ENCODE assay signal across 13 mouse cellular contexts in the genomic region with DNA sequence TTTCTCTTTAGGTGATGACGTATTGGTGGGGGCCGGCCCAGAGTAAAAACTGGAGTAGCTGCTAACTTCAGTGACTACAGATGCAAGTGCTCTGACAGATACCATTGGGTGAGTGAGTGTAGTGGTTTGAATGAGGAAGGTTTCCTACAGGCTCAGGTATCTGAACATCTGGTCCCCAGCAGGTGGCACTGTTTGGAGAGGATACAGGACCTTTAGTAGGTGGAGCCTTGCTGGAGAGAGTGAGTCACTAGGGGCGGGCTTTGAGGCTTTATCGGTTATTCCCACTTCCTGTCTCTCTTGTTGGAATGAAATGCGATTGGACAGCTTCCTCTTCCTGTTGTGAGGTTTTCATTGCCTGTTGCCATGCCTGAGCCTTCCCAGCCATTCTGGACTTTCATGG.
A peak's percentile ranks its signal among the peaks of the same experiment; 100 is the strongest.
DNase-seq lines count a peak whose midpoint lies in the region; ATAC-seq and TF ChIP-seq lines count a peak whose summit lies in the region.
"Had no signal": no experiment of that assay in that cellular context is flagged by ENCODE, and none has a peak within 500 bp of the region (broad histone marks: within the 10 kb centered on the region; RNA-seq: fewer than 3 reads in every experiment).

No protein-coding gene starts in this region.

- 92% methylated on average over 5 of the region's 5 CpGs for WGBS in forebrain, postnatal 0 days
- 89% methylated on average over 5 of the region's 5 CpGs for WGBS in forebrain, embryonic 13.5 days

- H3K4me2 ChIP-seq in forebrain, postnatal 0 days (ENCODE audit: low read depth) = no peak overlapping the region
- H3K4me2 ChIP-seq in forebrain, embryonic 13.5 days = no peak overlapping the region
- H3K4me2 ChIP-seq: intestine, embryonic 15.5 days; neural tube, embryonic 15.5 days had no signal

- no peak overlapping the region for H3K4me3 ChIP-seq in forebrain, postnatal 0 days (ENCODE audit: low read depth, low read length)
- H3K4me3 ChIP-seq in forebrain, embryonic 13.5 days = no peak overlapping the region
- no peak overlapping the region for H3K4me3 ChIP-seq in layer of hippocampus, adult 2 months
- no peak overlapping the region for H3K4me3 ChIP-seq in ES-E14 (ENCODE audit: insufficient read depth in 1 of 2, low read depth in 1 of 2, low read length in 2 of 2, poor library complexity in 1 of 2, severe bottlenecking in 1 of 2)
- no peak overlapping the region for H3K4me3 ChIP-seq in left cerebral cortex, adult 2 months
- H3K4me3 ChIP-seq: intestine, embryonic 15.5 days; limb, embryonic 10.5 days; midbrain, embryonic 10.5 days; neural tube, embryonic 15.5 days had no signal

- H3K9ac ChIP-seq in forebrain, postnatal 0 days = no peak overlapping the region
- H3K9ac ChIP-seq in forebrain, embryonic 13.5 days = no peak overlapping the region
- H3K9ac ChIP-seq in ES-E14 (ENCODE audit: insufficient read depth, low read depth, low read length, poor library complexity, severe bottlenecking) = no peak overlapping the region
- H3K9ac ChIP-seq: intestine, embryonic 15.5 days; neural tube, embryonic 15.5 days had no signal

- ATAC-seq in forebrain, postnatal 0 days = no peak
- ATAC-seq in forebrain, embryonic 13.5 days = no peak
- 0 out of 4 replicates have a peak, but pooled peaks have one; percentile 21 to 27 for ATAC-seq in hematopoietic stem cell, adult 5-6 weeks (replicated peaks in 1 of 2; ENCODE audit: insufficient read depth in 1 of 2, low FRiP score in 2 of 2, low TSS enrichment in 1 of 2, low read depth in 1 of 2, poor library complexity in 2 of 2, severe bottlenecking in 2 of 2)
- ATAC-seq: intestine, embryonic 15.5 days had no signal

- no peaks in the 10 kb centered on the region for H3K4me1 ChIP-seq in forebrain, postnatal 0 days (ENCODE audit: insufficient read depth)
- H3K4me1 ChIP-seq in forebrain, embryonic 13.5 days = no peaks in the 10 kb centered on the region
- peaks cover 0 to 9% of the 10 kb centered on the region in 2 experiments; a peak in 2 of 4 replicates for H3K4me1 ChIP-seq in ES-E14 (ENCODE audit: control insufficient read depth in 2 of 2, insufficient read depth in 2 of 2, low read length in 2 of 2, poor library complexity in 1 of 2)
- H3K4me1 ChIP-seq: intestine, embryonic 15.5 days; midbrain, embryonic 10.5 days; neural tube, embryonic 15.5 days had no signal

- no peaks in the 10 kb centered on the region for H3K9me3 ChIP-seq in forebrain, postnatal 0 days (ENCODE audit: low read length)
- H3K9me3 ChIP-seq in forebrain, embryonic 13.5 days (replicated peaks) = no peaks in the 10 kb centered on the region
- H3K9me3 ChIP-seq in ES-E14 (ENCODE audit: control insufficient read depth, insufficient read depth, low read depth, low read length) = no peaks in the 10 kb centered on the region
- H3K9me3 ChIP-seq: intestine, embryonic 15.5 days; limb, embryonic 10.5 days; midbrain, embryonic 10.5 days; neural tube, embryonic 15.5 days had no signal

- in situ Hi-C loops in ES-E14 (cut with MboI; ENCODE audit: low sequenced_read_pairs in 2 of 2, unreplicated experiment in 2 of 2) = no loop called here

- TF ChIP-seq CTCF in forebrain, postnatal 0 days (IDR thresholded peaks at IDR 0.05; ENCODE audit: low read depth) = 0 out of 2 replicates have a peak, but pooled peaks have one; percentile 5
- peak; percentile 37 for TF ChIP-seq CTCF in layer of hippocampus, adult 2 months (conservative IDR thresholded peaks at IDR 0.05)
- no peak; the same call in none of the 2 replicates for TF ChIP-seq CTCF in left cerebral cortex, adult 2 months (IDR thresholded peaks at IDR 0.05)

- H3K36me3 ChIP-seq in forebrain, postnatal 0 days (ENCODE audit: insufficient read depth) = no peaks in the 10 kb centered on the region
- no peaks in the 10 kb centered on the region for H3K36me3 ChIP-seq in forebrain, embryonic 13.5 days (ENCODE audit: poor library complexity, severe bottlenecking)
- no peaks in the 10 kb centered on the region for H3K36me3 ChIP-seq in ES-E14 (ENCODE audit: control insufficient read depth, insufficient read depth, low read length, poor library complexity, severe bottlenecking)
- H3K36me3 ChIP-seq: intestine, embryonic 15.5 days; limb, embryonic 10.5 days; midbrain, embryonic 10.5 days; neural tube, embryonic 15.5 days had no signal

- intact Hi-C loops in left cerebral cortex, adult 2 months (cut with DNase I) = loop anchor here (5.0 kb wide), 1 partner anchor 346 kb away; no protein-coding TSS in a partner anchor

- H3K27ac ChIP-seq in forebrain, postnatal 0 days (ENCODE audit: low read depth, low read length) = no peak overlapping the region
- no peak overlapping the region for H3K27ac ChIP-seq in forebrain, embryonic 13.5 days
- H3K27ac ChIP-seq in layer of hippocampus, adult 2 months = no peak overlapping the region
- no peak overlapping the region for H3K27ac ChIP-seq in ES-E14 (ENCODE audit: insufficient read depth, low read depth, low read length, poor library complexity, severe bottlenecking)
- no peak overlapping the region for H3K27ac ChIP-seq in left cerebral cortex, adult 2 months
- H3K27ac ChIP-seq: intestine, embryonic 15.5 days; limb, embryonic 10.5 days; midbrain, embryonic 10.5 days; neural tube, embryonic 15.5 days had no signal

- H3K27me3 ChIP-seq in forebrain, postnatal 0 days (ENCODE audit: insufficient read depth, low read length) = no peaks in the 10 kb centered on the region
- H3K27me3 ChIP-seq in forebrain, embryonic 13.5 days = no peaks in the 10 kb centered on the region
- H3K27me3 ChIP-seq: intestine, embryonic 15.5 days; neural tube, embryonic 15.5 days had no signal

- DNase-seq in forebrain, postnatal 0 days = no peak
- no peak for DNase-seq in layer of hippocampus, adult 2 months (ENCODE audit: low spot score in 2 of 2)
- DNase-seq in layer of hippocampus, postnatal 25 days (ENCODE audit: extremely low spot score in 1 of 2, low spot score in 1 of 2) = no peak
- peak; percentile 45 for DNase-seq in ES-E14 (ENCODE audit: low read depth, low spot score)
- DNase-seq in layer of hippocampus, adult 9-10 months (ENCODE audit: low spot score) = no peak
- no peak for DNase-seq in left cerebral cortex, adult 2 months (ENCODE audit: extremely low spot score in 1 of 2, low spot score in 2 of 2)
- DNase-seq: gastrocnemius, postnatal 25 days had no signal

TF ChIP-seq in ES-E14, 5 proteins besides CTCF, POLR2A, EP300 and RAD21:
- TF ChIP-seq ZNF384 (IDR thresholded peaks at IDR 0.05; ENCODE audit: low read depth, low read length) (no peak), MAFK (IDR thresholded peaks at IDR 0.05; ENCODE audit: insufficient read depth, low read depth, low read length) (no peak), ZC3H11A (IDR thresholded peaks at IDR 0.05; ENCODE audit: borderline replicate concordance, low read depth, low read length) (no peak), CHD2 (IDR thresholded peaks at IDR 0.05; ENCODE audit: low read depth, low read length) (no peak), HCFC1 (IDR thresholded peaks at IDR 0.05; ENCODE audit: borderline replicate concordance, insufficient read depth, low read length) (no peak)
TF ChIP-seq in ES-E14: peak in this region for 0.

Comparison
In these comparisons a context has a peak if more than half of its experiments do, and no peak if none do; other contexts are left out.
1. ATAC-seq: peak in hematopoietic stem cell, adult 5-6 weeks (2 of 2); none in forebrain, postnatal 0 days (single experiment) and forebrain, embryonic 13.5 days (single experiment).